Mouse (Mus musculus): ENCODE results near the gene Timm13.

Gene Timm13

DNA sequence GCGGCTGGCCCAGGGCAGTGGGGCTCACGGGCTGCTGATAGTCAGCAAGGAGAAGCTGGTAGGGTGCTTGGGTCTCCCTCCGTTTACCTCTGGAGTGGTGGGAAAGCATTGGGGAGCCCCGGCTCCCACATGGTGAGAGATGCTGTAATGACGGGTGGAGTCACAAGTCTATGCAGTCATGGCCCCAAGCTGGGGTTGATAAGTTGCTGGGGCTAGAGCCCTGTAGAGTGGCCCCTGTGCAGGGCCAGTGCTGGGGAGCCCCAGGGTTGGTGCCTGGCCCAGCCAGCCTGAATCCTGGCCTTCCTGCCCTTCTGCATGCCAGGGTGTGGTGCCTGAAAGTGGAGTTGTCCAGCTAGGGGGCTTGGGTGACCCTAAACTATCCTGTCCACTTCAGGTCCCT is 38.5 kb downstream of the Timm13 start:
- in situ Hi-C loops (cut with MboI) = no loop called here

DNA sequence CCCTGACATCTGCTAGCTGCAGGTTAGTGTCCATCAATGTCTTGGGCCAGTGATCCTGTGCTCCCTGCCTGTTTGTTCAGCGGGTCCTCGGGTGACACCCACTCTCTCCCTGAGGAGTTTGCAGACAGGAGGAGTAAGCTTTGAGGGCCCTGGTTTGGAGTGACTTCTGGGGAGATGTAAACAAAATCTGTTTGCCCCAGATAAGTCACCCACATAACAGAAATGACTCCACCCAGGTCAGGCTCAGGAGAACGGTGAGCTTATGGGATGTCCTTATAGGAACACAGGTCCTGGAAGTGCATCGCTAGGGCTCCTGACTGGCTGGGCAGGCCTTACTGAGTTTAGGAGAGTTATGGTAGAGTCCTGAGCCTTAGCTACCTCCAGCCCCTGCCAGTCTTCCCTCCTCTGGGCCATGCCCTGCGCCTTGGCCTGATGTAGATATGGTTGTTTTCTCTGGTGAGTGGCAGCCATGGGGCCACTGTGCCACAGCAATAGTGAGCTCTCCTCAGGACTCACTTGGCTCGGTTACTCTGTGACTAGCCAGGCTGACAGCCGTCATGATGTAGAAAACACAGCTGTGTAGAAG is 42.3 kb downstream of the Timm13 start:
- in situ Hi-C loops (cut with MboI) = no loop called here

DNA sequence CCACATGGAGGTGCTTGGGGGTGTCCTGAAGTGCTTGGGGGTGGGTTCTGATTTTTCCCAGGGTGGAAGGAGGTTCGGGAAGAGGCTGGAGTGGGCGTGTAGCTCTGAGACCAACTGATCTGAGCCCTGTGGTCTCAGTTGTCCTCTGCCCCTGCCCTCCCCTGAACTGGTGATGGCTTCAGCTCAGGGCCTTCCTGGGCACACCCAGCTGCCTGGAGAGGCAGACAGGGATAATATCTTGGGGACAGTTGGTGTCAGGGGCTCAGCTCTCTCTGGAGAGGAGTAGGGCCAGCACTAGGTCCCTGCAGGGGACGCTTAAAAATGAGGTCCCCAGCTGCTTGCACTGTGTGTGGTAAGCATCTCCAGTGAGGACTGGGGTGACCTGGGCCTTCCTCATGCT is 42.9 kb downstream of the Timm13 start:
- in situ Hi-C loops (cut with MboI) = no loop called here

DNA sequence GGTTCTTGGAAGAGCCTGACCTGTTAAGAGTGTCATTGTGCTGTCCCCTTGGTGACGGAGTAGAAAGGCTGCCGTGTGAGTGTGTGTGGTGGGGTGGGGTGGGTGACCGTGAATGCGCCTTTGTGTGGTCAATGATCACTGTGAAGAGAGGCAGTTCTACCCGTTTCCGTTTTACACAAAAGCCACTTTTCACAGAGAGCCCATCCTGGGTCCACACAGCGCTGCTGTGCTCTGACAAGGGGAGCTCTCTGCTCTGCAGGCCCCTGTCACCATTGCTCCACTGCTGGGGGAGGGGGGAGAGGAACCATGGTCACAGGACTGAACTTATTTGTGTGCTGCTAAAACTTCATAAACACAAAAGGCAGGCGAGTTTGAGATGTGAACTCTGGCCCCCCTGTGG is 43.4 kb downstream of the Timm13 start:
- in situ Hi-C loops (cut with MboI) = no loop called here

DNA sequence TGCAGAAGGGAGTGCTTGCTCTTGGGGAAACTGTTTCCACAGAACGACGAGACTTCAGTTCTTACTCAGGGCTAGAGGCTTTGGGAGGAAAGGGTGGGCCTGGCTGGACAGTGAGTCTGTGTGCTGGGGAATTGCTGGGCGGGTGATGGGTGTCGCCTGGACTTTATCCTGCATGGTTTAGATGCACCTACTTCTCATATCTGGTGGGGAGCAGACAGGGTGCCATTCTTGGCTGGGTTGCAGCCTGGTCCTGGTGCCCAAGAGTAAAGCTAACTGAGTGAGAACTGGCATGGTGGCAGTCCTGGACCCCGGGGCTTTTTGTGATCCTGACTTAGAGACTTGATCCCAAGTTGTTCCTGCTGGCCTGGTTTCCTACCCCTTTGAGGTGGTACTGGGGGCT is 43.9 kb downstream of the Timm13 start:
- in situ Hi-C loops (cut with MboI) = no loop called here

DNA sequence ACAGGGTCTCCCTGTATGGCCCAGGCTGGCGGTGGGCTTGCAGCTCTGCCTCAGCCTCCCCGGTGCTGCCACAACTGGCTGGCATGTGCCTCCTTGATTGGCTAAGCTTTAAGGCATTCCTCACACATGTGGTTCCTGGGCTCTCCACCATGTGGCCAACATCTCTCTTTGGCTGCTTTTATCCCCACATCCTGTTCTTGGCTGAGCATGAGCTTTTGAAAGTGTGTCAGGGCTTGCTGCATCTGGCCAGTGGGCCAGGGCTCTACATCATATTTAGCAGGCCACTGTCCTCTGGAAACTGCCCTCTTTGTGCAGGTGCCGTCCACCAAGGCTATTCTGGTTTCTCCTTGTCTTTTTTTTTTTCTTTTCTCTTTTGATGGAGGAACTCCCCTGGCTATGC is 44.5 kb downstream of the Timm13 start:
- in situ Hi-C loops (cut with MboI) = no loop called here

DNA sequence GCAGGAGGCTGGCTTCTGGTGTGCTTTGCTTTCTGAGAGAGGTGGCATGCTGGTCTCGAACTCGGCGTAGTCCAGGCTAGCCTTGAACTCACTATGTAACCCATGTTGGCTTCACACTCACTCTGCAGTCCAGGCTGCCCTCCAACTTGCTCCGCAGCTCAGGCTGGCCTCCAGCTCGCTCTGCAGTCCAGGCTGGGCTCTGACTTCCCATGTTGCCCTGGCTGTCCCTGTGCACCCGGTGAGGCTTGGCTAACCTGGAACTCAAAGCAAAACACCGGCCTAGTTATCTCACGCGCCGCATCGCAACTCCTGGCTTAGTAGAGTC is 45.1 kb downstream of the Timm13 start:
- in situ Hi-C loops (cut with MboI) = no loop called here

DNA sequence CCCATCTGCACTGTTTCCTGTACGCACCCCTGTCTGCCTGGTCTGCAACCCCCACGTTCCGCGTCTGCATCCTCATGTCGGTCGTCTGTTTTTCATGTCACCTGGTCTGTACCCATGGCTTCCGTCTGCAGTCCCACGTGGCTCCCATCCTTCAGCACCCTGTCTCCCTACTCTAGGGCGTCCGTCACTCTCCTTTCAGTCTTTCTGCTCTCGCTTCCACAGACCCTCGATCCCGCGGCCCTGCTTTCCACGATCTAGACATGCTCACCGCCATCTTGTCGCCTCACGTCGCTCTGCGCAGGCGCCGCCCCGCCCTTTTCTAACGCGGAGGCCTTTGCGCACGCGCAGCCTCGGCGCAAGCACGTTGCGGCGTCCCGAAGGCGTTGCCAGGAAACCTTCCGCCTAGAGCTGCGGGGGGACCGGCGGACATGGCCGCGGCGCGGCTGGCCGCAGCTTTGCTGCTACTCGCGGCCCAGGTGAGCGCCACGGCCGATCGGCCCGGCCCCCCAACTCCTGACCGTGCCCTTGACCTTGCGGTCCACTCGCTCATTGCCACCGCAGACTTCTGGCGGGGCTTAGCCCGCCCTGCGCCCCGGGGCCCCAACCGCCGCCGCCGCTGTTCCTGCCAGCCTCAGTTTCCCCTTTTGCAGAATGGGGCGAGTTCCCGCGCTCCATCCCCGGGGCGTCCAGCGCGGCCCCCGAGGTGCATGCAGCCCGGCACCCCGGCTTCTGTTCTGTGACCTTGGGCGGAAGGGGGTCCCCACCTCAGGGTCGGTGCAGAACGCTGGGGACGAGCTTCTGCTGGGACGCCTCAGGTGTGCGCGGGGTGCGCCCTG is 45.6 kb downstream of the Timm13 start, which contains the start of the genes Lsm7 and Sppl2b:
Gene Lsm7 (minus strand): TSS at position 297 of the 836 bp plus-strand sequence.
Gene Sppl2b (plus strand): TSS at position 363 of the 836 bp plus-strand sequence.
- in situ Hi-C loops (cut with MboI) = no loop called here

Measured in mature B cell (primary cell).